Mouse (Mus musculus) spleen, adult 2 months (tissue): Measurements from ENCODE around the gene Rtf1.

Source experiments
- CTCF ChIP-seq: fragments of 200-500 bp; IDR thresholded peaks from 2 replicates; pipeline ENCODE4 v1.5.1; 2011; ENCODE audit warnings: mild to moderate bottlenecking, inconsistent platforms; ENCODE audit not compliant: insufficient read depth, insufficient read length, insufficient replicate concordance; ENCODE audit errors: extremely low read depth
- POLR2A ChIP-seq: fragments of 200-500 bp; IDR thresholded peaks from 2 replicates; pipeline ENCODE4 v1.6.1; 2011; ENCODE audit warnings: low read depth, low read length, inconsistent platforms

GRCm38 (mm10) chr2:119675215-119675784, 432 bp downstream of the Rtf1 start:
- TF ChIP-seq CTCF (no peak), POLR2A (no peak)
